Mouse (Mus musculus): ENCODE results near the gene Zfp804a. TPM values are rescaled to one million over a fixed set of nuclear protein-coding genes. Genes with fewer than 3 reads are reported as not detected.

Zfp804a gene
- polyA plus RNA-seq (2016; fragmentation: Nextera tagmentation; extraction: Ambion mirVana) = 2.1 and 2.5 TPM in 2 replicates

- no peaks in the 10 kb centered on the region for H3K9me3 ChIP-seq
- H3K4me2 ChIP-seq = peak within 1 kb of the TSS; percentile 96
- ATAC-seq (ENCODE audit: low FRiP score) = peak; percentile 95
- H3K9ac ChIP-seq = peak within 1 kb of the TSS; percentile 77
- peak within 1 kb of the TSS; percentile 79 for H3K4me3 ChIP-seq (replicated peaks)
- peaks cover 26% of the 10 kb centered on the region for H3K27me3 ChIP-seq
- peak within 1 kb of the TSS; percentile 78 for H3K27ac ChIP-seq
- H3K4me1 ChIP-seq = peaks cover 15% of the 10 kb centered on the region
- no peaks in the 10 kb centered on the region for H3K36me3 ChIP-seq (replicated peaks)
- WGBS = 1% methylated on average over 69 of the region's 82 CpGs
Observed at GRCm38 (mm10) chr2:82053185-82053891, at the start of gene Zfp804a. Gene Zfp804a, plus strand, starts transcription at chr2:82053222.

GRCm38 (mm10) chr2:82051635-82052034, 1.4 kb upstream of the Zfp804a start:
- H3K9me3 ChIP-seq = no peaks in the 10 kb centered on the region
- H3K4me2 ChIP-seq = no peak overlapping the region
- WGBS = 71% methylated on average over 4 of the region's 4 CpGs
- ATAC-seq (ENCODE audit: low FRiP score) = no peak
- peaks cover 26% of the 10 kb centered on the region for H3K27me3 ChIP-seq
- H3K9ac ChIP-seq = no peak overlapping the region
- no peaks in the 10 kb centered on the region for H3K36me3 ChIP-seq (replicated peaks)
- peaks cover 15% of the 10 kb centered on the region for H3K4me1 ChIP-seq
- H3K27ac ChIP-seq = no peak overlapping the region
- H3K4me3 ChIP-seq (replicated peaks) = no peak overlapping the region

- Histone ChIP-seq H3K9me3 (no peaks in the 10 kb centered on the region), H3K4me1 (peaks cover 15% of the 10 kb centered on the region), H3K4me3 (replicated peaks) (peak overlapping the region; percentile 79), H3K36me3 (replicated peaks) (no peaks in the 10 kb centered on the region), H3K27ac (peak overlapping the region; percentile 78), H3K27me3 (peaks cover 26% of the 10 kb centered on the region), H3K9ac (peak overlapping the region; percentile 77), H3K4me2 (peak overlapping the region; percentile 96)
- peak; percentile 66 for ATAC-seq (ENCODE audit: low FRiP score)
- WGBS = under 1% methylated on average over 34 of the region's 34 CpGs
Observed at GRCm38 (mm10) chr2:82052338-82053184, 461 bp upstream of the Zfp804a start.

GRCm38 (mm10) chr2:82054446-82054845, 1.4 kb downstream of the Zfp804a start:
- H3K4me2 ChIP-seq = peak overlapping the region; percentile 96
- ATAC-seq (ENCODE audit: low FRiP score) = no peak
- WGBS = 58% methylated on average over 4 of the region's 4 CpGs
- peaks cover 15% of the 10 kb centered on the region for H3K4me1 ChIP-seq
- H3K4me3 ChIP-seq (replicated peaks) = peak overlapping the region; percentile 79
- no peaks in the 10 kb centered on the region for H3K9me3 ChIP-seq
- no peak overlapping the region for H3K9ac ChIP-seq
- no peak overlapping the region for H3K27ac ChIP-seq
- no peaks in the 10 kb centered on the region for H3K36me3 ChIP-seq (replicated peaks)
- H3K27me3 ChIP-seq = peaks cover 26% of the 10 kb centered on the region

- Histone ChIP-seq H3K4me2 (no peak overlapping the region), H3K9me3 (no peaks in the 10 kb centered on the region), H3K4me1 (no peaks in the 10 kb centered on the region), H3K27ac (no peak overlapping the region), H3K27me3 (no peaks in the 10 kb centered on the region), H3K4me3 (replicated peaks) (no peak overlapping the region), H3K9ac (no peak overlapping the region), H3K36me3 (replicated peaks) (no peaks in the 10 kb centered on the region)
- WGBS = 41% methylated on average over 5 of the region's 5 CpGs
- no peak for ATAC-seq (ENCODE audit: low FRiP score)
Observed at GRCm38 (mm10) chr2:82064671-82065070, 11.6 kb downstream of the Zfp804a start.

DNA sequence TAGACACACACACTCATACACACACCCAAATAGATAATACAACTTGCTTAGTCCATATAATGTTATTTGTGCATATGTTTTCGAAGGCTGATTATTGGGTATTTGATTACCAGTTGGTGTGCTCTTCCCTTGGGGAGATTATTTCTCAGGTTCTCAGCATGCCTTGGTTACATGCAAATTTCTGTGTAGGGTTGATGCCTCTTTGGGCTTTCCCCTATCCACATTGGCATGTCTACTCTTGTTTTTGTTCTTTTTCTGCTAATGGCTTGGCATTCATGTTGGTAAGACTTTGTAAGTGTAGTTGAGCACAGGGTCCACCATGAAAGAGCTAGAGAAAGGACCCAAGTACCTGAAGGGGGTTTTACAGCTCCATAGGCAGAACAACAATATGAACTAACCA, 14.9 kb downstream of the Zfp804a start:
- H3K36me3 ChIP-seq (replicated peaks) = no peaks in the 10 kb centered on the region
- H3K4me3 ChIP-seq (replicated peaks) = no peak overlapping the region
- no peak overlapping the region for H3K9ac ChIP-seq
- ATAC-seq (ENCODE audit: low FRiP score) = no peak
- no peak overlapping the region for H3K4me2 ChIP-seq
- no peaks in the 10 kb centered on the region for H3K27me3 ChIP-seq
- H3K27ac ChIP-seq = no peak overlapping the region
- WGBS = 95% methylated on average over 1 of the region's 1 CpGs
- H3K4me1 ChIP-seq = no peaks in the 10 kb centered on the region
- H3K9me3 ChIP-seq = no peaks in the 10 kb centered on the region

DNA sequence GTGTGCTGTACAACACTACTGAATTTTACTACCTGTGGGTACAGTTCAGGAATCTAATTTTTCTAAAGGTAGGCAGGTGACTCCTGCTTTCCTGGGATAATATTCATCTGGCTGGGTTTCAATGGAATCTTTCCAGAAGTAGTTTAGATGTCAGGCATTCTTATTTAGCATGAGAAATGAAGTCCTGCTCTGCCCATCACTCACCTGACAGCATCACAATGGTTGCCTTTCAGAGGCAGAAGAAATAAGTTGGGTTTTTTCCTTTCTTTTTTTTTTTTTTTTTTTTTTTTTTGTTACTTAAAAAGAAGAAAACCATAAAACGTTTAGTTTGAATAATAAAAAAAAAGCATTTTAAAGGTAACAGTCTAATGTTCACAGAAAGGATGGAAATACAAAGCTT, 16.1 kb downstream of the Zfp804a start:
- Histone ChIP-seq H3K4me3 (replicated peaks) (no peak overlapping the region), H3K27me3 (no peaks in the 10 kb centered on the region), H3K4me1 (no peaks in the 10 kb centered on the region), H3K27ac (no peak overlapping the region), H3K4me2 (no peak overlapping the region), H3K9me3 (no peaks in the 10 kb centered on the region), H3K36me3 (replicated peaks) (no peaks in the 10 kb centered on the region), H3K9ac (no peak overlapping the region)
- WGBS = 38% methylated on average over 1 of the region's 1 CpGs
- ATAC-seq (ENCODE audit: low FRiP score) = no peak

DNA sequence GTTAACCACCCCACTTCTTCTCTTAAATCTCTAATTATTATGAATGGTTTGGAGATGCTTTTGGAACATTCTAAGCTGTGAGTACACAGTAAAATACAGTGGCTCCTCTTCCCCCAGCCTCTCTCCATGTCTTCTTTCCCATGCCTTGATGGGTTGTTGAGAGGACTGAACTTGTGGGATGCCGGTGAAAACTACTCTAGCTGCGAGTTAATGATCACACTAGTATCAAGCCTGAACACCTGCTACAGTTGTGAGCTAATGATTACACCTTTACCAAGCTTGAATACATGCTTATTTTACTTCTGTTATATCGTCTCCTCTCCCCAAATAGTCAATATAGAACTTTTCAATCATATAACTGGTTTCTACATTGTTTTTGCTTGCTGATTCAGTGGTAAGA, 23.9 kb downstream of the Zfp804a start:
- no peak overlapping the region for H3K4me3 ChIP-seq (replicated peaks)
- ATAC-seq (ENCODE audit: low FRiP score) = no peak
- H3K27me3 ChIP-seq = no peaks in the 10 kb centered on the region
- no peaks in the 10 kb centered on the region for H3K36me3 ChIP-seq (replicated peaks)
- no peak overlapping the region for H3K4me2 ChIP-seq
- 91% methylated on average over 3 of the region's 3 CpGs for WGBS
- H3K27ac ChIP-seq = no peak overlapping the region
- no peaks in the 10 kb centered on the region for H3K9me3 ChIP-seq
- H3K9ac ChIP-seq = no peak overlapping the region
- H3K4me1 ChIP-seq = no peaks in the 10 kb centered on the region

DNA sequence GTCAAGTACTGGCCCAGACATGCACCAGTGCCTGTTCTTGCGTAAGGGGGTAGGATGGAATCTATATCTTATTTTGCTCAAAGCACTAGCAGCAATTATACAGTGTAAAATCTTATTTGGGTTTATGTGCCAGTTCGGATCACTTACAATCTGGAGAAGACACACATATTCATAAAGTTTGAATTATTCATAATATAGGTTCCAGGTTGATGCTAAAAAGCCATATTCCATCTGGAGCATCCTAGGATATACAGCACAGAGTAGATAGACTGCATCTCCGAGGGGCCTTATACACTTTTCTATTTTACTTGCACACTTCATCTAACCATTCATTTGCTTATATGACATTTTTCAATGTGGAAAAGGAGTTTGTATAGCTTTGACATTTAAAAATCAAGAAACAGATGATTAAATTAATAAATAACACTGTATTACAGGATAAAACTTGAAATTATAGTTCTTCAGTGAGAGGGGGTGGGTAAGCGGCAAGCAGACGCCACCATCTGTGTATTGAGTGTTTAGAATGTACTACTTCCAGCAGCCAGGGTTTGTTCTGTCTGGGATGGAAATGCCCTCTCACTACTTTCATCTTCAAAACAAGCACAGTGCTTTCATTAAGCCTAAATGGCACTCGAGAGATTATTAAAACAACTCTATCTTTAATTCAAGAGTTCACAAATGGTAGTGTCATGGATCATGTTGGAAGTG, 25.4 kb downstream of the Zfp804a start:
- Histone ChIP-seq H3K4me3 (replicated peaks) (no peak overlapping the region), H3K9ac (no peak overlapping the region), H3K27me3 (no peaks in the 10 kb centered on the region), H3K27ac (no peak overlapping the region), H3K36me3 (replicated peaks) (no peaks in the 10 kb centered on the region), H3K4me2 (no peak overlapping the region), H3K9me3 (no peaks in the 10 kb centered on the region), H3K4me1 (no peaks in the 10 kb centered on the region)
- 82% methylated on average over 6 of the region's 6 CpGs for WGBS
- no peak for ATAC-seq (ENCODE audit: low FRiP score)

GRCm38 (mm10) chr2:82080678-82081077, 27.7 kb downstream of the Zfp804a start:
- no peaks in the 10 kb centered on the region for H3K9me3 ChIP-seq
- ATAC-seq (ENCODE audit: low FRiP score) = no peak; the same call in 1 of the 2 replicates
- H3K4me2 ChIP-seq = no peak overlapping the region
- WGBS = 59% methylated on average over 4 of the region's 4 CpGs
- no peak overlapping the region for H3K9ac ChIP-seq
- no peak overlapping the region for H3K4me3 ChIP-seq (replicated peaks)
- H3K36me3 ChIP-seq (replicated peaks) = no peaks in the 10 kb centered on the region
- no peaks in the 10 kb centered on the region for H3K4me1 ChIP-seq
- H3K27me3 ChIP-seq = no peaks in the 10 kb centered on the region
- no peak overlapping the region for H3K27ac ChIP-seq

GRCm38 (mm10) chr2:82113148-82113547, 60.1 kb downstream of the Zfp804a start:
- 84% methylated on average over 1 of the region's 1 CpGs for WGBS
- no peaks in the 10 kb centered on the region for H3K36me3 ChIP-seq (replicated peaks)
- H3K27ac ChIP-seq = no peak overlapping the region
- no peaks in the 10 kb centered on the region for H3K9me3 ChIP-seq
- no peaks in the 10 kb centered on the region for H3K27me3 ChIP-seq
- H3K9ac ChIP-seq = no peak overlapping the region
- no peak overlapping the region for H3K4me3 ChIP-seq (replicated peaks)
- ATAC-seq (ENCODE audit: low FRiP score) = no peak
- no peaks in the 10 kb centered on the region for H3K4me1 ChIP-seq
- H3K4me2 ChIP-seq = no peak overlapping the region

DNA sequence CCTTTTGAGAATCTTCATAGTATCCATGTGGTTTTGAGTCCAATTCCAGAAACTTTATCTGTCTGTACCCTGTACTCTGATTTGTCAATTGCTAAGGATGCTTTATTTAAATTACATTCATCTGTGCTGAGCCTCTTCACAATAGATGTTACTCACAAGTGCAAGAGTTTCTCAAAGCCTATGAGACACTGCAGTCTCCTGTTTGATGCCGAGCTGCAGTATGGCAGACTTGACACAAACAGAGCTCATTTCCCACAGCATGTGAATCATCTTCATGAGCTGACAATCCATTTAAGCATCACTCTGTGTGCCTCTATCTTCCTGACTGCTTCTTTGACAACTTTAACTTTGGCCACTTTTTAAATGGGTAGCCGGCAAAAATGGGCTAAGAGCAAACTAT, 60.6 kb downstream of the Zfp804a start:
- Histone ChIP-seq H3K9ac (no peak overlapping the region), H3K27ac (no peak overlapping the region), H3K4me3 (replicated peaks) (no peak overlapping the region), H3K27me3 (no peaks in the 10 kb centered on the region), H3K4me1 (no peaks in the 10 kb centered on the region), H3K9me3 (no peaks in the 10 kb centered on the region), H3K4me2 (no peak overlapping the region), H3K36me3 (replicated peaks) (no peaks in the 10 kb centered on the region)
- 75% methylated on average over 2 of the region's 2 CpGs for WGBS
- no peak for ATAC-seq (ENCODE audit: low FRiP score)
